Mouse (Mus musculus) lung, postnatal 0 days (tissue): ENCODE measurements around the gene Slc25a25. TPM values are rescaled to one million over a fixed set of nuclear protein-coding genes. Genes with fewer than 3 reads are reported as not detected.

Experiments
- ATAC-seq: fragments of 200-750 bp; cut with Nextera tagmentation; 2 replicates; pipeline ENCODE4 v1.8.0; 2017; ENCODE audit warnings: moderate library complexity
- DNase-seq: peaks from one replicate; pipeline ENCODE4 v3.0.0-alpha.2; 2016; ENCODE audit warnings: low spot score
- H3K27ac ChIP-seq: fragments of 300-500 bp; sonication (generic); 2 replicates; pipeline ENCODE4 v1.5.1; 2014; ENCODE audit warnings: antibody characterized with exemption, mild to moderate bottlenecking, low read length, mixed read lengths
- H3K27me3 ChIP-seq: fragments of 300-500 bp; sonication (generic); replicated peaks from 2 replicates; pipeline ENCODE4 v1.6.1; 2014; ENCODE audit warnings: low read length, mixed read lengths; ENCODE audit not compliant: insufficient read depth
- H3K36me3 ChIP-seq: fragments of 300-500 bp; sonication (generic); 2 replicates; pipeline ENCODE4 v1.6.1; 2014; ENCODE audit warnings: low read length, mixed read lengths; ENCODE audit not compliant: insufficient read depth
- H3K4me1 ChIP-seq: fragments of 300-500 bp; sonication (generic); 2 replicates; pipeline ENCODE4 v1.6.1; 2014; ENCODE audit warnings: antibody characterized with exemption, low read depth, low read length, mixed read lengths; ENCODE audit not compliant: insufficient read depth
- H3K4me2 ChIP-seq: fragments of 300-500 bp; sonication (generic); replicated peaks from 2 replicates; pipeline ENCODE4 v1.6.1; 2014; ENCODE audit warnings: low read depth, mild to moderate bottlenecking, low read length, moderate library complexity, mixed read lengths
- H3K4me3 ChIP-seq: fragments of 300-500 bp; sonication (generic); 2 replicates; pipeline ENCODE4 v1.5.1; 2014; ENCODE audit warnings: low read depth, low read length
- H3K9ac ChIP-seq: fragments of 300-500 bp; sonication (generic); replicated peaks from 2 replicates; pipeline ENCODE4 v1.6.1; 2014; ENCODE audit warnings: low read depth, mild to moderate bottlenecking
- H3K9me3 ChIP-seq: fragments of 300-500 bp; sonication (generic); 2 replicates; pipeline ENCODE4 v1.6.1; 2016; ENCODE audit warnings: low read length, mixed read lengths
- CTCF ChIP-seq: IDR thresholded peaks from 2 replicates; pipeline ENCODE4 v1.5.1; 2016; ENCODE audit warnings: antibody characterized with exemption, mild to moderate bottlenecking
- EP300 ChIP-seq: IDR thresholded peaks from 2 replicates; pipeline ENCODE4 v1.6.1; 2016; ENCODE audit warnings: antibody characterized with exemption, mild to moderate bottlenecking, control low read depth
- WGBS: fragments of 180-500 bp; shearing (Covaris S2); extraction: QIAGEN DNeasy Blood & Tissue Kit; methylation state at CpG from one replicate; pipeline ENCODE4 v1.1.7; 2014; 5-methylcytosine and 5-hydroxymethylcytosine counted together
- polyA plus RNA-seq: library from polyadenylated mRNA; unstranded; fragments of >200 nt; fragmentation: Nextera tagmentation; extraction: Ambion mirVana; gene quantifications from 2 replicates; pipeline ENCODE4 v1.2.1, GENCODE M21; 2015

Gene Slc25a25
- polyA plus RNA-seq, 1 experiment from 2014 or later = 16.7 TPM

- Histone ChIP-seq H3K9ac (no peak overlapping the region), H3K27ac (peak overlapping the region; percentile 47; the same call in 1 of the 2 replicates), H3K4me3 (no peak overlapping the region), H3K4me2 (no peak overlapping the region), H3K9me3 (no peaks in the 10 kb centered on the region), H3K36me3 (no peaks in the 10 kb centered on the region), H3K4me1 (peaks cover 28% of the 10 kb centered on the region; the same call in 1 of the 2 replicates), H3K27me3 (no peaks in the 10 kb centered on the region)
- DNase-seq = no peak
- no peak for TF ChIP-seq CTCF
- TF ChIP-seq EP300 = no peak
- WGBS = 61% methylated on average over 5 of the region's 5 CpGs
- no peak for ATAC-seq
Measured at GRCm38 (mm10) chr2:32453641-32454303, 2.5 kb upstream of the Slc25a25 start.

GRCm38 (mm10) chr2:32452441-32452971 is 1.3 kb upstream of the Slc25a25 start:
- WGBS = 94% methylated on average over 16 of the region's 16 CpGs
- TF ChIP-seq EP300 (peak; percentile 31; the same call in 1 of the 2 replicates), CTCF (no peak)
- H3K4me1 ChIP-seq = peaks cover 28% of the 10 kb centered on the region; the same call in 1 of the 2 replicates
- H3K4me2 ChIP-seq = peak overlapping the region; percentile 45
- DNase-seq (no peak), ATAC-seq (no peak)
- peak overlapping the region; percentile 12; the same call in 1 of the 2 replicates for H3K4me3 ChIP-seq
- H3K27ac ChIP-seq = peak overlapping the region; percentile 77
- H3K27me3 ChIP-seq = no peaks in the 10 kb centered on the region
- no peaks in the 10 kb centered on the region for H3K36me3 ChIP-seq
- H3K9me3 ChIP-seq = no peaks in the 10 kb centered on the region
- H3K9ac ChIP-seq = no peak overlapping the region; the same call in 1 of the 2 replicates

- peak; percentile 100 for DNase-seq
Measured at GRCm38 (mm10) chr2:32451870-32452372, 676 bp upstream of the Slc25a25 start.

GRCm38 (mm10) chr2:32449761-32450754 is 1.2 kb downstream of the Slc25a25 start, which contains the start of gene Naif1:
Gene Naif1, plus strand, starts transcription at chr2:32450457.
- H3K9me3 ChIP-seq = no peaks in the 10 kb centered on the region

More at GRCm38 (mm10) chr2:32451870-32452372, 676 bp upstream of the Slc25a25 start:
- peak overlapping the region; percentile 32; the same call in 1 of the 2 replicates for H3K9ac ChIP-seq
- peaks cover 28% of the 10 kb centered on the region; the same call in 1 of the 2 replicates for H3K4me1 ChIP-seq
- no peaks in the 10 kb centered on the region for H3K27me3 ChIP-seq
- peak overlapping the region; percentile 97 for H3K27ac ChIP-seq
- ATAC-seq = peak; percentile 92
- peak overlapping the region; percentile 86 for H3K4me3 ChIP-seq
- WGBS = under 1% methylated on average over 25 of the region's 25 CpGs
- TF ChIP-seq EP300 (peak; percentile 75), CTCF (no peak)
- H3K9me3 ChIP-seq = no peaks in the 10 kb centered on the region
- no peaks in the 10 kb centered on the region for H3K36me3 ChIP-seq
- H3K4me2 ChIP-seq = peak overlapping the region; percentile 71

GRCm38 (mm10) chr2:32448480-32448879 is 2.8 kb downstream of the Slc25a25 start:
- Histone ChIP-seq H3K9me3 (no peaks in the 10 kb centered on the region), H3K36me3 (peaks cover 9% of the 10 kb centered on the region; the same call in 1 of the 2 replicates), H3K4me1 (peaks cover 18% of the 10 kb centered on the region; the same call in 1 of the 2 replicates), H3K4me3 (no peak overlapping the region), H3K27ac (no peak overlapping the region), H3K4me2 (no peak overlapping the region), H3K27me3 (no peaks in the 10 kb centered on the region), H3K9ac (no peak overlapping the region)
- no peak for DNase-seq
- WGBS = 79% methylated on average over 1 of the region's 1 CpGs
- TF ChIP-seq CTCF (no peak), EP300 (no peak)
- ATAC-seq = no peak

More at GRCm38 (mm10) chr2:32449761-32450754, 1.2 kb downstream of the Slc25a25 start, which contains the start of gene Naif1:
- peak within 1 kb of the TSS; percentile 97 for H3K27ac ChIP-seq
- WGBS = 69% methylated on average over 15 of the region's 15 CpGs
- no peak for TF ChIP-seq EP300
- no peak for TF ChIP-seq CTCF
- peak within 1 kb of the TSS; percentile 71 for H3K4me2 ChIP-seq
- H3K9ac ChIP-seq = peak within 1 kb of the TSS; percentile 89
- H3K4me1 ChIP-seq = peaks cover 28% of the 10 kb centered on the region; the same call in 1 of the 2 replicates
- ATAC-seq = no peak
- no peak for DNase-seq
- H3K27me3 ChIP-seq = no peaks in the 10 kb centered on the region
- peak within 1 kb of the TSS; percentile 86 for H3K4me3 ChIP-seq
- H3K36me3 ChIP-seq = peaks cover 9% of the 10 kb centered on the region; the same call in 1 of the 2 replicates
